Mouse (Mus musculus) MEL (cell line): Measurements from ENCODE around the gene Ghsr. TPM values are rescaled to one million over a fixed set of nuclear protein-coding genes. Genes with fewer than 3 reads are reported as not detected.

ENCODE experiments used
- DNase-seq: peaks from one replicate; pipeline ENCODE4 v3.0.0; 2011; ENCODE audit warnings: low read depth, low spot score
- H3K27ac ChIP-seq: 2 replicates; pipeline ENCODE4 v1.5.1; 2012; ENCODE audit warnings: low read depth, mild to moderate bottlenecking, control low read depth, low read length, moderate library complexity; ENCODE audit not compliant: control insufficient read depth
- H3K27me3 ChIP-seq, 2 experiments: fragments of 150-350 bp in 1 of 2; sonication (generic) in 1 of 2; 2 replicates each; pipeline ENCODE4 v1.6.1; 2012; ENCODE audit warnings: low read length in 2 of 2, mild to moderate bottlenecking in 2 of 2, improper control_type of control experiment in 1 of 2, moderate library complexity in 1 of 2; ENCODE audit not compliant: insufficient read depth in 2 of 2, control insufficient read depth in 1 of 2
- H3K36me3 ChIP-seq, 2 experiments: 2 replicates each; pipeline ENCODE4 v1.6.1; 2012 to 2014; ENCODE audit warnings: low read length in 2 of 2, improper control_type of control experiment in 1 of 2, inconsistent platforms in 1 of 2, mild to moderate bottlenecking in 1 of 2; ENCODE audit not compliant: insufficient read depth in 2 of 2, control insufficient read depth in 1 of 2
- H3K4me1 ChIP-seq, 2 experiments: fragments of 150-350 bp in 1 of 2; sonication (generic) in 1 of 2; 2 replicates each; pipeline ENCODE4 v1.6.1; 2012; ENCODE audit warnings: low read length in 2 of 2, improper control_type of control experiment in 1 of 2, mild to moderate bottlenecking in 1 of 2; ENCODE audit not compliant: insufficient read depth in 2 of 2, control insufficient read depth in 1 of 2
- H3K4me3 ChIP-seq, 2 experiments: fragments of 150-350 bp in 1 of 2; sonication (generic) in 1 of 2; 2 replicates each; pipeline ENCODE4 v1.5.1; 2012; ENCODE audit warnings: low read depth in 2 of 2, low read length in 2 of 2, mild to moderate bottlenecking in 2 of 2, moderate library complexity in 2 of 2, control low read depth in 1 of 2, improper control_type of control experiment in 1 of 2; ENCODE audit not compliant: control insufficient read depth in 1 of 2, insufficient read depth in 1 of 2
- H3K79me2 ChIP-seq: 2 replicates; pipeline ENCODE4 v1.6.1; 2012; ENCODE audit warnings: mild to moderate bottlenecking, low read length, moderate library complexity; ENCODE audit not compliant: control insufficient read depth, poor library complexity, insufficient read depth
- H3K9ac ChIP-seq: 2 replicates; pipeline ENCODE4 v1.6.1; 2012; ENCODE audit warnings: low read depth, mild to moderate bottlenecking, control low read depth, low read length, moderate library complexity; ENCODE audit not compliant: control insufficient read depth, poor library complexity, severe bottlenecking
- H3K9me3 ChIP-seq: fragments of 150-350 bp; sonication (generic); replicated peaks from 2 replicates; pipeline ENCODE4 v1.6.1; 2012; ENCODE audit warnings: mild to moderate bottlenecking, low read length, improper control_type of control experiment, moderate library complexity; ENCODE audit not compliant: insufficient read depth
- CHD1 ChIP-seq: IDR thresholded peaks from 2 replicates; pipeline ENCODE4 v1.6.1; 2012; ENCODE audit warnings: low read depth, mild to moderate bottlenecking, inconsistent platforms, low read length, improper control_type of control experiment
- E2F4 ChIP-seq: IDR thresholded peaks from 2 replicates; pipeline ENCODE4 v1.6.1; 2011; ENCODE audit warnings: low read depth, low read length, improper control_type of control experiment, borderline replicate concordance
- EP300 ChIP-seq, 2 experiments: IDR thresholded peaks; 2 replicates each; pipeline ENCODE4 v1.6.1; 2011; ENCODE audit warnings: improper control_type of control experiment in 2 of 2, low read length in 2 of 2, low read depth in 1 of 2, mild to moderate bottlenecking in 1 of 2
- GATA1 ChIP-seq: IDR thresholded peaks from 2 replicates; pipeline ENCODE4 v1.6.1; 2011; ENCODE audit warnings: low read depth, low read length, improper control_type of control experiment
- HCFC1 ChIP-seq: IDR thresholded peaks from 2 replicates; pipeline ENCODE4 v1.6.1; 2012; ENCODE audit warnings: low read depth, mild to moderate bottlenecking, inconsistent platforms, low read length, improper control_type of control experiment, moderate library complexity
- KAT2A ChIP-seq: conservative IDR thresholded peaks from 2 replicates; pipeline ENCODE4 v1.6.1; 2012; ENCODE audit warnings: low read depth, low read length, improper control_type of control experiment, inconsistent platforms
- MXI1 ChIP-seq: IDR thresholded peaks from 2 replicates; pipeline ENCODE4 v1.6.1; 2011; ENCODE audit warnings: mild to moderate bottlenecking, low read depth, low read length, improper control_type of control experiment
- MYC ChIP-seq: IDR thresholded peaks from 2 replicates; pipeline ENCODE4 v1.6.1; 2011; ENCODE audit warnings: low read depth, mild to moderate bottlenecking, low read length, improper control_type of control experiment, moderate library complexity
- TAL1 ChIP-seq: IDR thresholded peaks from 2 replicates; pipeline ENCODE4 v1.6.1; 2012; ENCODE audit warnings: mild to moderate bottlenecking, inconsistent platforms, low read length, moderate library complexity, mixed read lengths
- TBP ChIP-seq: IDR thresholded peaks from 2 replicates; pipeline ENCODE4 v1.8.0; 2011; ENCODE audit warnings: low read depth, low read length, improper control_type of control experiment
- UBTF ChIP-seq: IDR thresholded peaks from 2 replicates; pipeline ENCODE4 v1.6.1; 2012; ENCODE audit warnings: low read depth, mild to moderate bottlenecking, inconsistent platforms, low read length, improper control_type of control experiment, moderate library complexity, borderline replicate concordance; ENCODE audit not compliant: insufficient read depth
- ZC3H11A ChIP-seq: IDR thresholded peaks from 2 replicates; pipeline ENCODE4 v1.6.1; 2012; ENCODE audit warnings: low read depth, mild to moderate bottlenecking, inconsistent platforms, low read length, improper control_type of control experiment
- ZNF384 ChIP-seq: IDR thresholded peaks from 2 replicates; pipeline ENCODE4 v1.6.1; 2012; ENCODE audit warnings: low read depth, mild to moderate bottlenecking, inconsistent platforms, low read length, improper control_type of control experiment
- polyA plus RNA-seq, 2 experiments: library from polyadenylated mRNA; stranded (reverse) in 1 of 2; unstranded in 1 of 2; fragments of >175 nt in 1 of 2; fragments of >200 nt in 1 of 2; gene quantifications; 2 replicates each; pipeline versions ENCODE4 v1.2.1 to v1.2.4; 2012; ENCODE audit warnings: low replicate concordance in 2 of 2, low read depth in 1 of 2; ENCODE audit not compliant: insufficient read length in 2 of 2, insufficient read depth in 1 of 2, missing spikeins in 1 of 2
- total RNA-seq: library from RNA; depleted of rRNA; stranded (reverse); fragments of 300-350 nt; gene quantifications from 2 replicates; pipeline ENCODE4 v1.2.3, GENCODE M21; 2012

Ghsr gene
- total and polyA plus RNA-seq, 3 experiments, result not detected

GRCm38 (mm10) chr3:27370125-27370524 is 1.0 kb upstream of the Ghsr start:
- no peaks in the 10 kb centered on the region for H3K27me3 ChIP-seq
- TF ChIP-seq MXI1, result peak; percentile 82
- TF ChIP-seq ZNF384, result no peak
- no peak for TF ChIP-seq TBP
- no peak for TF ChIP-seq KAT2A
- no peak for TF ChIP-seq HCFC1
- TF ChIP-seq E2F4, result no peak
- no peak for TF ChIP-seq EP300 (IDR thresholded peaks at IDR 0.05; ENCODE audit: low read depth in 1 of 2, low read length in 2 of 2)
- H3K79me2 ChIP-seq, result no peaks in the 10 kb centered on the region
- DNase-seq, result peak; percentile 36
- H3K36me3 ChIP-seq, result no peaks in the 10 kb centered on the region
- H3K27ac ChIP-seq, result no peak overlapping the region
- no peak overlapping the region for H3K9ac ChIP-seq
- H3K4me1 ChIP-seq, result no peaks in the 10 kb centered on the region
- H3K4me3 ChIP-seq, result no peak overlapping the region
- no peaks in the 10 kb centered on the region for H3K9me3 ChIP-seq

- Histone ChIP-seq H3K27me3 (no peaks in the 10 kb centered on the region), H3K9me3 (no peaks in the 10 kb centered on the region)
Measured at GRCm38 (mm10) chr3:27370582-27371275, 422 bp upstream of the Ghsr start.

GRCm38 (mm10) chr3:27371725-27372650 is 837 bp downstream of the Ghsr start:
- Histone ChIP-seq H3K9ac (no peak overlapping the region), H3K79me2 (no peaks in the 10 kb centered on the region)
- TF ChIP-seq GATA1 (no peak), MYC (no peak), HCFC1 (no peak), E2F4 (no peak)
- TF ChIP-seq, all 39 proteins: peak for 0
- no peaks in the 10 kb centered on the region for H3K4me1 ChIP-seq
- no peaks in the 10 kb centered on the region for H3K9me3 ChIP-seq
- no peak overlapping the region for H3K4me3 ChIP-seq
- no peak for DNase-seq
- H3K27me3 ChIP-seq, result no peaks in the 10 kb centered on the region
- H3K27ac ChIP-seq, result no peak overlapping the region
- H3K36me3 ChIP-seq, result no peaks in the 10 kb centered on the region

More at GRCm38 (mm10) chr3:27370582-27371275, 422 bp upstream of the Ghsr start:
- Histone ChIP-seq H3K4me3 (no peak overlapping the region), H3K9ac (no peak overlapping the region), H3K36me3 (no peaks in the 10 kb centered on the region), H3K79me2 (no peaks in the 10 kb centered on the region), H3K4me1 (no peaks in the 10 kb centered on the region), H3K27ac (no peak overlapping the region)
- DNase-seq, result no peak
- no peak for TF ChIP-seq UBTF
- TF ChIP-seq GATA1, result no peak
- TF ChIP-seq ZC3H11A, result no peak
- TF ChIP-seq CHD1, result no peak
- no peak for TF ChIP-seq TAL1
